Mouse (Mus musculus) E14TG2a.4 (cell line): ENCODE results near the gene Ick.

Source experiments
- CTCF ChIP-seq: conservative IDR thresholded peaks from 2 replicates; pipeline ENCODE4 v1.5.1; 2014; ENCODE audit warnings: low read length
- NANOG ChIP-seq: IDR thresholded peaks from 2 replicates; pipeline ENCODE4 v1.6.1; 2014; ENCODE audit warnings: borderline replicate concordance, low read length, mixed read lengths
- POU5F1 ChIP-seq: IDR thresholded peaks from 2 replicates; pipeline ENCODE4 v1.6.1; 2014; ENCODE audit warnings: low read length, borderline replicate concordance

DNA sequence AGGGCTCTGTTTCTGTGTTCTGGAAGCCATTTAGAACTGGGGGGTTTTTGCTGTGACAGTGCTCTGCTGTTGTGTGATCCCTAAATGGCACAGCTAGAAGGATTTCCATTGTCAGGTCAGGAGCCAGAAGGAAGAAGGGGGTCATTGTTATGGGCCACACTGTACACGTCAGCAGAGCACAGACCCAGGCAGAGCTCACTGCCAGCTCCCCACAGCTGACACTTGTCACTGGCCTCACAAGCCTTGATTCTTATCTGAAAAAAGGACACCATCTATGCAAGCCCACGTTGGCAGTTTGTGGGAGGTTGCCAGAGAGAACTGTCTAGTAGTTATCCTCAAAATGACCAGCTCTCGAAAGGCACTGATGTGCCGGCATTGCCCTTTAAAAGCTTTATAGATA, 37.1 kb downstream of the Ick start:
- TF ChIP-seq CTCF, result no peak
- TF ChIP-seq NANOG, result no peak
- TF ChIP-seq POU5F1, result no peak
